Mouse (Mus musculus): Measurements from ENCODE around the gene Abca14.
A peak's percentile ranks its signal among the peaks of the same experiment; 100 is the strongest.

Abca14 gene

DNA sequence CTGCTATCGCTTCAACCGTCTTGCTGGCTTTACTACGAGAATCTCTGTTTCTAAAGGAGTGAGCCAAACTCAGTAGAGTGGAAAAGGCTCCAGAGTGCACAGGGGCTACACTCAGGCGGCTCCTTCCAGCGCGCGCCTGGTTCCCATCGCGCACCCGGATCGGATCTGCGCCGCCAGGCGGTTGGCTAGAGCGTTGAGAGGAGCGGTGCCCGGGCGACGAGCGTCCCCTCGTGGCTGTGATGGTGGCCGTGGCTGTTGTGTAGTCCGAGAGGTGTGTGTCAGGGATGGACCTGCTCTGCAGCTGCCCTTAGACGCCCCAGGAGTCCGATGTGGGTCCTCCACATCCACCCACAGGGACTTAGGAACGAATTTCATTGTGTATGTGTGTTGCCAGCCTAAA, at the start of gene Abca14:
Gene Abca14 (plus strand): TSS at position 173 of the 400 bp plus-strand sequence.
- DNase-seq, result peak; percentile 82 to 83

DNA sequence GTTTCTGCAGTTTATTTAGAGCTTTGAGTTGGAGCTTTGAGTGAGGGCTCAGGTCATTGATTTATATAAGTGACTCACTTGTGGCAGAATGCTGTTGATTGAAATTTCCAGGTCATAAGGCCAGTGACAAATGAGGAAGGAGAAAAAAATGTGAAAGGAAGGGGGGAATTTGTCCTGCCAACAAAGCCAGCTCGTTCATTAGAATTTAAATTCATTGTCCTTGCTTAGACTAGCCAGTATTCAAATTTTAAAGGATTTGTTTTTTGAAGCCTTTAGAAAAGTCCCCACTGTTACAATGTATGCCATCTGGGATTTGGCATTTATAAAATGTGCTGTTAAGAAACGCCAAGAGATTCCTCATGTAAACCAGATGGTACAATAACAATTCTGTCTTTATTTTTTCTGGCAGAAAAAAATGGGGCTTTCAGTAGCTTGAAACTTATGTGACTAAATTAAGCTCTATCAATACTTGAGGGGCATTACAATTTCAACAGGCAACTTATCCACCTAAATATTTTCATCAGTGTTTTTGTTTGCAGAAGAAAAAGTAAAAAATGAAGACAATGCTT, 46.8 kb upstream of the Abca14 start:
- no peak for DNase-seq

DNA sequence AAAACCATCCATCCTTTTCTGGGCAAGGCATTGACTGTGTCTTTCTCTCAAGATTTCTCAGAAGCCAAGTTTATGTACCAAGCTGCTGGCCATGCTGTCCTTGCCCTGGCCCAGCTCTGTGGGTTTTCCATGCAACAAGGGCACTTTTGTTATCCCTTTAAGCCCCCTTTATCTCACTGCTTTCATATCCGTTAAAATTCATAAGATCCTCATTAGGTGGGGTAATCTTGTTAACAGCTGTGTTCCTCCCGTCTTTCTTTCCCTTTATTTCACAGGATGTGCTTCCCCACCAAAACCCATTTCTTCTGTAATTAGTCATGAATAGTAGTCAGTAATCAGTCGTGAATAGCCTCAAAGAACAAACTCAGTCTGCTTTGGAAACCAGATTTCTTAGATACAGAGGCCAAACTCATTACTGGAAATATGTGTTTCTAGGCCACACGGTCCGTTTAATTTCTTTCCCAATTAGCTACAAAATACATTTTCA, 46.1 kb upstream of the Abca14 start:
- DNase-seq, result no peak

DNA sequence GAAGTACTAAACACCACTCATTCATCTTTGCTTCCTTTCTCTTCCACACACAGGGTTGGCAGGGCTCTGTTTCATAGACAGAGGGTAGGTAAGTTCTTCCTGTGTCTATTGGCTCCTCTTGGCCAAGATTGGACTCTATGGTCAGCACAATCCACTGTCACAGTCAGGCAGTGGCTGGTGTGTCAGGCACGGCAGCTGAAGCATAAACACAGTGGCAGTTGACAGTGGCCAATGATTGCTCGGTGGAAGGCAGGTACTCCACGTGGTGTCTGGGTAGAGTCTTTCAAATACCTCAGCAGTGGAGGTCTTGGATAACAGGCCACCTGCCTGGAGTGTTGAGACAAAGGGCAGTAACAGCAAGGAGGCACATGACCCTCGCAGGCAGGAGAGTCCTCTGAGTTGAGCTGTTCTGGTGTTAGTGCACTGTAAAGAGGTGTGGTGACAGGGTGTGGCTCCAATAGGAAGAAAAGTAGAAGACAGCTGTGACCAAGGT, 45.6 kb upstream of the Abca14 start:
- peak in 1 of 2 experiments; percentile 12 for DNase-seq

DNA sequence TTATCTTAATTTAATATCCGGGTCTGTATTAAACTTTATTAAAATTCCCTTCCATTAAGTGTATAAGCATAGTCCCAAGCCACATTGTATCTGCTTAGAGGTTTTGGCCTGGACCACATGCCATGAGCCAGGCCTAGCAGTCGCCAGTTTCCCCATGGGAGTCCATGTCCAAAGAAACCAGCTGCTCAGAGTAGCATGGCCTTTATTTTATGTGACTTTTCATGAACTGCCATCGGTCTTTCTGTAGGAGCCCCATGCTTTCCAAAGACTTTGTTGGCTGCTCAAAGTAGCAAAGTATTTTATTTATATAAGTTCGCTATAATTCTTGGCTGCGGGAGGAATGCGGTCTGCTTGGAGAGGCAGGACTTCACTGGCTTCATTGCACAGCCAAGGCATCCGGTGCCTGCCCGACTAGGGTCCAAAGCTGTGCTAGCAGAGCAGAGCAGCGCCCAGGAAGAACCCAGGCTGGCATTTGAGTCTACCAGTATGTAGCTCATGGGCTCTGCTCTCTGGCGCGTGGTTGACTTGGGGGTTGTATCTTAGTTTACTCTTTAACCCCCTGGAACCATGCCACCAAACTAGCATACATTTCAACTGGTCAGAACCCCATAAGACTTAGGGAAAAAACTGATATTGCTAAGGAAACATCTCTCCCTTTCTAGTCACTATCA, 40.0 kb upstream of the Abca14 start:
- no peak for DNase-seq

- no peak for DNase-seq
These were observed 31.5 kb upstream of the Abca14 start for GRCm38 (mm10) chr7:120172188-120172700.

- no peak for DNase-seq
These were observed 30.0 kb upstream of the Abca14 start, which contains the start of gene Anks4b for GRCm38 (mm10) chr7:120173603-120174244. Gene Anks4b, plus strand, starts transcription at chr7:120173858.

- DNase-seq, result no peak
These were observed 28.8 kb upstream of the Abca14 start for GRCm38 (mm10) chr7:120174723-120175504.

GRCm38 (mm10) chr7:120177611-120178010, 26.1 kb upstream of the Abca14 start:
- no peak for DNase-seq

- no peak for DNase-seq
These were observed 24.8 kb upstream of the Abca14 start for GRCm38 (mm10) chr7:120178935-120179334.

GRCm38 (mm10) chr7:120180547-120180946, 23.2 kb upstream of the Abca14 start:
- DNase-seq, result peak in 1 of 2 experiments; percentile 16

- DNase-seq, result no peak
These were observed 22.1 kb upstream of the Abca14 start for GRCm38 (mm10) chr7:120181401-120182230.

- no peak for DNase-seq
These were observed 20.9 kb upstream of the Abca14 start for GRCm38 (mm10) chr7:120182891-120183290.

- no peak for DNase-seq
These were observed 14.8 kb upstream of the Abca14 start for GRCm38 (mm10) chr7:120188946-120189345.

- no peak for DNase-seq
These were observed 14.2 kb upstream of the Abca14 start for GRCm38 (mm10) chr7:120189369-120190149.

DNA sequence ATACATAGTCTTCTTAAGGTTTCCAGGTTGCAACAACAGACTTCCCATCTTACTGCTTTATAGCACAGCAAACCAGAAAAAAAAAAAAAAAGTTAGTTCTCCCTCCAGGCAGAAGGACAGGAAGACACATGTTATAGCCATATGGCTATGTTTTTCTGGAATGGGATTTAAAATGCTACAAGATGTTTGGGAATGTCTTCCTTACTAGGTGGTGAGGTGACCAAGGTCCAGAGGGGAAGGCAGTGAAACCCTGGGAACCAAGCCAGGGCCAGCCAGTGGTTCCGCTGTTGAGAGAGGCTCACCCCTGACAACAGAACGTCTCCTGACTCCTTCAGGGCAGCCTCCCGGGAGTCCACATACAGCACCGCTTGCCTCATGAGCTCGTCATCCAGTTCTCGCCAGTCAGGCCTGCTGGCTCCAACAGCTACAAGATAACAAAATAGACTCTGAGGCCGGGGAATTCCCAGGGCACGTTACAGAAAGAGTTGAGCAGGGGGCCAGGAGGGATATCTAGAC, 13.6 kb upstream of the Abca14 start:
- DNase-seq, result no peak

- no peak for DNase-seq
These were observed 11.6 kb upstream of the Abca14 start for GRCm38 (mm10) chr7:120192207-120192606.

GRCm38 (mm10) chr7:120192816-120193215, 10.9 kb upstream of the Abca14 start:
- no peak for DNase-seq

DNA sequence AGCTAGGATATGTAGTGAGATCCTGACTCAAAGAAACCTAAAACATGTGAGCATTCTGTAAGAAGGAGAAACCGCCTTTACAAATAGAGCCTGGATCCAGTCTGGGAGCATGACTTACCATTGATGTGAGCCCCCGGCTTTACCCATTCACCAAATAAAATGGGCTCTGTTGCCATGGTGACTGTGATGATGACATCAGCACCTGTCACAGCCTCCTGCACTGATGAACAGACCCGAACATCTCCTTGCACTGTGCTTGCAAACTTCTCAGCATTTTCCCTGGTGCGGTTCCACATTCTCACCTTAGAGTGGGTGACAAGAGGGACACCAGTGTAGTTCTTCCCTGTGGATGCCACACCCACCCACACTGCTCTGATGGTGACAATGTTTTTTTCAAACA, 8.6 kb upstream of the Abca14 start:
- no peak for DNase-seq

- peak; percentile 35 to 62 for DNase-seq
These were observed 2.5 kb upstream of the Abca14 start for GRCm38 (mm10) chr7:120201231-120201744.
